Mouse (Mus musculus): Measurements from ENCODE around the gene Olfr1375. TPM values are rescaled to one million over a fixed set of nuclear protein-coding genes. Genes with fewer than 3 reads are reported as not detected.

Olfr1375 gene
- polyA plus RNA-seq, 1 experiment from 2014 or later: not detected

DNA sequence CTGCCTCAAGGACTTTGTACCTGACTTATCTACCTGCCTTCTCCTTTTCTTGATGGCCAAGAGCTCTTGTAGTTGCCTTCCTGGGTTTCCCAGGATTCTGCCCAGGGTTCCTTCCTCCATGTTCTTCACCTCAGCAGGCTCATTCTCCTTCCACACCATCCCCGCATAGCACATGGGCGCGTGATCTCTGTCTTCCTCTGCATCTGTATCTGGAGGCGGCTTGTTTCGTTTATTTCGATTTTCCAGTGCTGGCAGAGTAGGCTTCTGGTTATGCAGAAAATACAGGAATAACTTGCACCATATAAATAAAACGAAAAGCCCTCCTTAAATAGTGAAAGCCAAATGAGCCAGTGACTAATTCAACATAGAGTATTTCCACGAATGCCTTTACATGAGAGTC lies 15.9 kb downstream of the Olfr1375 start:
- H3K9ac ChIP-seq (ENCODE audit: low read depth, low read length): no peak overlapping the region
- H3K4me2 ChIP-seq (ENCODE audit: low read depth, low read length): no peak overlapping the region
- no peak for ATAC-seq (ENCODE audit: low read depth)
- no peaks in the 10 kb centered on the region for H3K9me3 ChIP-seq (replicated peaks; ENCODE audit: control insufficient read depth, low read length)
- H3K4me3 ChIP-seq (ENCODE audit: low read depth, low read length): no peak overlapping the region
- WGBS (ENCODE audit: insufficient replicate concordance): 69% methylated on average over 8 of the region's 8 CpGs
- no peaks in the 10 kb centered on the region for H3K4me1 ChIP-seq (ENCODE audit: control insufficient read depth, low read depth, low read length)
- no peak overlapping the region for H3K27ac ChIP-seq (ENCODE audit: low read length)
- H3K36me3 ChIP-seq (ENCODE audit: control insufficient read depth, insufficient read depth): no peaks in the 10 kb centered on the region
- no peaks in the 10 kb centered on the region for H3K27me3 ChIP-seq (ENCODE audit: control insufficient read depth, insufficient read depth, low read depth, low read length)

GRCm38 (mm10) chr11:51084527-51084926 lies 36.6 kb downstream of the Olfr1375 start:
- no peaks in the 10 kb centered on the region for H3K4me1 ChIP-seq (ENCODE audit: control insufficient read depth, low read depth, low read length)
- no peak for ATAC-seq (ENCODE audit: low read depth)
- 33% methylated on average over 7 of the region's 7 CpGs for WGBS (ENCODE audit: insufficient replicate concordance)
- H3K9me3 ChIP-seq (replicated peaks; ENCODE audit: control insufficient read depth, low read length): no peaks in the 10 kb centered on the region
- H3K4me2 ChIP-seq (ENCODE audit: low read depth, low read length): no peak overlapping the region
- no peaks in the 10 kb centered on the region for H3K36me3 ChIP-seq (ENCODE audit: control insufficient read depth, insufficient read depth)
- H3K27ac ChIP-seq (ENCODE audit: low read length): no peak overlapping the region
- H3K9ac ChIP-seq (ENCODE audit: low read depth, low read length): no peak overlapping the region
- no peaks in the 10 kb centered on the region for H3K27me3 ChIP-seq (ENCODE audit: control insufficient read depth, insufficient read depth, low read depth, low read length)
- H3K4me3 ChIP-seq (ENCODE audit: low read depth, low read length): no peak overlapping the region

DNA sequence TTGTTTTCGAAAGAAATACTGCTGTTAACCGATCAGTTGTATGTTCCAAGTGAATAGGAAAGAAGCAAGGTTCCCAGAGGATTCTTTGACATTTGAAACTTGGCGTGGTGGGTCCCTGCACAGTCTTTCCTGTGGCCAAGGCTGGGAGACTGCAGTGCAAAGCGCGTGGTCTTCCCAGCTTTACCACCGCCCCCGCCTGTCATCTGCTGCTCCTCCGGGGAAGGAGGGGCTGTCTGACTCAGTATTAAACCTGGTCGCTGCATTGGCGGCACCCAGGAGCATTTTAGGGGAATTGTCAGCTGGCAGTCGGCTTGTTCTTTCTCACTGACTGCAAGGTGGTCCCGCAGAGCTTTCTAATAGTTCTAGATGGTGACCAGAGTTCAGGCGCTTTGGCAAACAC lies 37.4 kb downstream of the Olfr1375 start:
- H3K4me1 ChIP-seq (ENCODE audit: control insufficient read depth, low read depth, low read length): no peaks in the 10 kb centered on the region
- WGBS (ENCODE audit: insufficient replicate concordance): 49% methylated on average over 13 of the region's 13 CpGs
- H3K4me3 ChIP-seq (ENCODE audit: low read depth, low read length): no peak overlapping the region
- no peak overlapping the region for H3K4me2 ChIP-seq (ENCODE audit: low read depth, low read length)
- H3K9me3 ChIP-seq (replicated peaks; ENCODE audit: control insufficient read depth, low read length): no peaks in the 10 kb centered on the region
- no peaks in the 10 kb centered on the region for H3K36me3 ChIP-seq (ENCODE audit: control insufficient read depth, insufficient read depth)
- H3K27ac ChIP-seq (ENCODE audit: low read length): no peak overlapping the region
- no peaks in the 10 kb centered on the region for H3K27me3 ChIP-seq (ENCODE audit: control insufficient read depth, insufficient read depth, low read depth, low read length)
- H3K9ac ChIP-seq (ENCODE audit: low read depth, low read length): no peak overlapping the region
- no peak for ATAC-seq (ENCODE audit: low read depth)

Other genes with a start within 250 kb of the Olfr1375 start
- 0.76 and 0.84 TPM in 2 replicates for gene Zfp354c, start 220.4 kb upstream of the Olfr1375 start, polyA plus RNA-seq (2015; fragmentation: Nextera tagmentation; extraction: Ambion mirVana)
- gene Zfp879, start 206.6 kb upstream of the Olfr1375 start, polyA plus RNA-seq (2015; fragmentation: Nextera tagmentation; extraction: Ambion mirVana): 0.08 TPM in 2 replicates
- 0.02 TPM in 1 of 2 replicates, not detected in the other for gene Grm6, start 197.4 kb upstream of the Olfr1375 start, polyA plus RNA-seq (2015; fragmentation: Nextera tagmentation; extraction: Ambion mirVana)
- gene Zfp454, start 160.5 kb upstream of the Olfr1375 start, polyA plus RNA-seq (2015; fragmentation: Nextera tagmentation; extraction: Ambion mirVana): 0.28 and 0.29 TPM in 2 replicates
- gene Zfp2, start 131.9 kb upstream of the Olfr1375 start, polyA plus RNA-seq (2015; fragmentation: Nextera tagmentation; extraction: Ambion mirVana): 1.6 and 1.9 TPM in 2 replicates
- 0.13 and 0.15 TPM in 2 replicates for gene Zfp354b, start 116.5 kb upstream of the Olfr1375 start, polyA plus RNA-seq (2015; fragmentation: Nextera tagmentation; extraction: Ambion mirVana)
- gene 4933414I15Rik, start 104.3 kb upstream of the Olfr1375 start, polyA plus RNA-seq (2015; fragmentation: Nextera tagmentation; extraction: Ambion mirVana): not detected in 2 replicates
- gene Prop1, start 94.3 kb upstream of the Olfr1375 start, polyA plus RNA-seq (2015; fragmentation: Nextera tagmentation; extraction: Ambion mirVana): not detected in 2 replicates
- not detected in 2 replicates for gene Olfr1378, start 81.6 kb upstream of the Olfr1375 start, polyA plus RNA-seq (2015; fragmentation: Nextera tagmentation; extraction: Ambion mirVana)
- gene Olfr1377, start 66.1 kb upstream of the Olfr1375 start, polyA plus RNA-seq (2015; fragmentation: Nextera tagmentation; extraction: Ambion mirVana): not detected in 2 replicates
- gene Olfr51, start 44.5 kb upstream of the Olfr1375 start, polyA plus RNA-seq (2015; fragmentation: Nextera tagmentation; extraction: Ambion mirVana): not detected in 2 replicates
- not detected in 2 replicates for gene Olfr54, start 33.9 kb upstream of the Olfr1375 start, polyA plus RNA-seq (2015; fragmentation: Nextera tagmentation; extraction: Ambion mirVana)
- gene Zfp354a, start 11.1 kb downstream of the Olfr1375 start, polyA plus RNA-seq (2015; fragmentation: Nextera tagmentation; extraction: Ambion mirVana): 1.4 and 1.7 TPM in 2 replicates
- gene Gm12569, start 172.4 kb downstream of the Olfr1375 start, polyA plus RNA-seq (2015; fragmentation: Nextera tagmentation; extraction: Ambion mirVana): not detected in 2 replicates
- 54.7 and 58.7 TPM in 2 replicates for gene Clk4, start 213.6 kb downstream of the Olfr1375 start, polyA plus RNA-seq (2015; fragmentation: Nextera tagmentation; extraction: Ambion mirVana)
- gene BC049762, start 214.9 kb downstream of the Olfr1375 start, polyA plus RNA-seq (2015; fragmentation: Nextera tagmentation; extraction: Ambion mirVana): 0.15 and 0.46 TPM in 2 replicates
- 0.06 and 0.15 TPM in 2 replicates for gene Col23a1, start 241.8 kb downstream of the Olfr1375 start, polyA plus RNA-seq (2015; fragmentation: Nextera tagmentation; extraction: Ambion mirVana)